Mouse (Mus musculus) lung, postnatal 10 days (tissue): ENCODE results near the gene Bmpr1b.

Experiments
- DNase-seq: peaks from one replicate; pipeline ENCODE4 v3.0.0; 2021

Bmpr1b gene

GRCm38 (mm10) chr3:141984548-141984947, 184.7 kb downstream of the Bmpr1b start:
- DNase-seq: no peak

DNA sequence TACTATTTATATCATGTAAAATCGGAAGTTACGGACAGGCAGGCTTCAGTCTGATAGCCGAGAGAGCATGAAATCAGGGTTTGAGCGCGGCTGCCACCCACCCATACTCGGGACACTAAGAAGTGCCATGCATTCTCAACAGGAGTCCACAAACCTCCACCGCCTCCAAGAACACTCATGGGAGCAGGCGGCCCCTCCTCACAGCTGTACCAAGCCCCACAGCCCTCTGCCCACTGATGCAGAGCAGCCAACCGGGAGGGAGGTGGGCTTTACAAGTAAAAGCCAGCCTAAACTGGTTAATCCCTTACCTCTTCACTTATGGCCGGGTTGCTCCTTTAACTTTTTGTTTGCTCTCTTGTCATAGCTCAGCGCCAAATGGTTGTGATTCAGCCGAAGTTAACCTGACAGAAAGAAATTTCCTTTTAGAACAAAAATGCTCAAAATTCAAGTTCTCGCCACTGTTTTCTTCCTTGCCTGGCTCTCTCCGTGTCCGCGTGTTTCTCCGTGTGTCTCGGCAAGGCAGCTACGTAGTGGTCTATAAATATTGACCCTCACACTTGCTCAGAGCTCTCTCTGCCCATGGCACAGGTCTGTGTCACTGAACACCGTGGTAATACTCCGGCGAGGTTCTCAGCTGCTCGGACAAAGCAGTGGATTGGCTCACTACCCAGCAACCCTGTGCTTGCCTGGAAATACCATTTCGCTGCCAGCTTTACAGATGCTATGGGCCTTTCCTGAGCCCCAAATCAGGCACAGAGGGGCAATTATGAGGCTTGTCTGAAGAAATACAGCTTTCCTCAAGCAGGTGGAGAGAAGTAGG, 187.4 kb downstream of the Bmpr1b start:
- DNase-seq: no peak

- DNase-seq: no peak
These were observed 203.0 kb downstream of the Bmpr1b start for GRCm38 (mm10) chr3:141966244-141966643.

DNA sequence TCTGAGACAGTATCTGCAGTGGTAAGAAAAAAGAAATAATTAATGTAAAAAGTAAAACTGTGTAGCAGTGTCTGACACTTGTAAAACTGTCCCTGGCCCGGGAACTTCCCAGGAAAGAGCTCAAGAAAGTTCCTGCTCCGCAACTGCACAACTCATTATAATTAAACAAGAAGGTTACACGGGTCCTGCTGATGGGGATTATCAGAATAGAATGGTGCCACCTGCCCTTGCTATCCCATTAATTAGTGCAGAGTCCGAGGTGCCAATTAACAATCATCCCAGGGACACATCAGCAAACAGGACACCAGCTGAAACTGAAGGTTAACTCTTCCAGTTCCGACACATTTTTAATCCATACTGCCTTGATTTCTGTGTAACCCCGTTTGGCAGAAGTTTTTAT, 216.3 kb downstream of the Bmpr1b start:
- no peak for DNase-seq

- DNase-seq: no peak
These were observed 218.6 kb downstream of the Bmpr1b start for GRCm38 (mm10) chr3:141950642-141951041.

DNA sequence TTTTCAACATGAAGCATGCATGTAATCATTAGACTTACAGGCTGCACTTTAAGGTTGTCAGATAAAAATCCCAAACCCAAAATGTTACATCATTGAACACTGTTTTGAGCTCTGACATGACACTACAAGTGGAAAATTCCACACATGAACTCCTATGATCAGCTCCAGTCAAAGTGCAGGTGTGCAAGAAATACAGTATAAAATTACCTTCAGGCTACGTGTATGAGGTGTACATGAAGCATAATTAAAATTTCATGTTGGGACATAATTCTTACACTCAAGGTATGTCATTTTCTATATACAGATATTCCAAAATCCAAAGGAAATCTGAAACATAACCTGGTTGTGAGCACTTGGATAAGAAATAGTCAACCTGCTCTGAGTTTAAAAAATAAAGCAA, 220.7 kb downstream of the Bmpr1b start:
- no peak for DNase-seq

- no peak for DNase-seq
These were observed 221.1 kb downstream of the Bmpr1b start for GRCm38 (mm10) chr3:141948096-141948495.

- no peak for DNase-seq
These were observed 222.4 kb downstream of the Bmpr1b start for GRCm38 (mm10) chr3:141946846-141947245.

GRCm38 (mm10) chr3:141943317-141943742, 225.9 kb downstream of the Bmpr1b start:
- no peak for DNase-seq

DNA sequence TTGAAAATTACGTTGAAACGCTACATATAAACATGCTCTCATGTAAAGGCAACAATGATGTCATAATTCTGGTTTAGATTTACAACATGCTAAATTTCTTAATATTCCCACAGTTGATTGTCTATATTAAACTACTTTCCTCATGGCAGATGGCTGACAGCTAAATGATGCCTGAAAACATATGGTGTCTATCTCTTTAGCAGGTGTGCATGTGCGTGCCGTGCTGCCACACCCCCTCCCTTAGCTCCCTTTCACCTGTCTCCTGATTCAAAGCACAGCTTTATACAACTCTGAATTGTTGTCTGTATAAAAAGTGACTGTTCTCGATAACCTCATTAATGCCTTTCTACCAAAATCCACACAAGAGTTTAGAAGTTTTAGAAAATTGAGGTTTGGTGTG, 229.0 kb downstream of the Bmpr1b start:
- DNase-seq: no peak

DNA sequence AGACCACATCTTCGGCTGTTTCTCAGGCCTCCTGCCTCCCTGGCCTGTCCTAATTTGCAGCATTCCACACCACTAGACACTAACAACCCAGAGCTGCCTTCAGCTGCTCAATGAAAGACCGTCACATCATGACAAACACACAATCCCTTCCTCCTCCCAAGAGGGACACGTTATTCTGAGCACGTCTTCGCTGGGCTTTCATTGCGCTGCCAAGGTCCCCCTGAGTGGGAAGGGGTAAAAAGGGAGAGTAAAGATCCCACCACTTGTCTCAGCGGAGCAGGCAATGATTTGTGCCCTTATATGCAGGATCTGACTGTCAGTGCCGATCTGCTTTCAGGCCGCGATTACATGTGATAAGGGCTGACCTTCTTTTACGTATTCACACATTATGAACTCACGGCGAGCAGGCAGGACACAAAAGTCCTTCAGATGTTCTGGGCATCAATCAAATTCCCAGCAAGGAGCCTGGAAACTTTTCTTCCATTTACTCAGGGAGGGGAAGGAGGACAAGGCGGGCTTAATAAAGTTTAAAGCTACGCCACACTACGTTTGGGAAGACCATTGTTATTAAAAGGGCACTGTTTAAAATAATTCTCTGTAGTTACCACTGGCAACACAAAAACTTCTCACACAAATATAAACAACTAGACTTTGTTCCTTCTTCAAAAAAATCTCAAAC, 232.5 kb downstream of the Bmpr1b start:
- no peak for DNase-seq

DNA sequence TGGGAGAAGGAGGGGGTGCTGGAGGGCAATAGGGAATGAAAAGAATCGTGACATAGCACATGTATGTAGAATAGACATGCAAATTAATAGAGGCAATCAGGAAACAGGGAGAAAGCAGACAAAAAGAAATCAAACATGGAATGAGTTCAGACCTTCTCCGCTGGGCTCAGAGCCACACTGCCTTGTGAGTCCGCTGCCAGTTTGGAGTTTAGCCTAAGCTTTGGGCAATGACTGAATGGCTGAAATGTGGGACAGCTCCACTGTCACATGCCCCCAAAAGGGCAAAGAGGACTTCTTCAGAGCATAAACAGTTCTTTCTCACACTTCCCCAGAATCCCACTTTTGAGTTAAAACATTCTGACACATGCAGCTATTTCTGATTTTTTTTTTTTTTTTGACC, 236.3 kb downstream of the Bmpr1b start:
- DNase-seq: peak; percentile 64

GRCm38 (mm10) chr3:141931372-141932092, 237.7 kb downstream of the Bmpr1b start:
- peak; percentile 23 for DNase-seq

DNA sequence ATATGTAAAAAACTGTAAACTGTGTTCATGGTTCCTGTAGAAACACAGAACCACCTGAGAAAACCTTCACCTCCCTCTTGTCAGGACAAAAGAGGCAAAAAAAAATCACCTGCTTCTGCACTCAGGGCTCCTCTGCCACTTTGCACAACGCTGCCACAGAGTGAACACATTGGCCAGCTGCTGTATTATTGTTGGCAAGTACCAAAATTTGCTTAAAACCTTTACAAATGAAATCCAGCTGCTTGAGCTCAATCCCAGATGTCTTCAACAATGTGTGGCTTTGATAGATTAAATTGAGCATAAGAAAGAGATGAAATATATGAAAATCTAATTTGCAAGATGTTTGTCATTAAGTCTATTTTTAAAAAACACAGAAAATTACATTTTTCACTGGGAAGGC, 245.8 kb downstream of the Bmpr1b start:
- no peak for DNase-seq

GRCm38 (mm10) chr3:141921161-141921560, 248.1 kb downstream of the Bmpr1b start:
- no peak for DNase-seq

- no peak for DNase-seq
These were observed 249.6 kb downstream of the Bmpr1b start for GRCm38 (mm10) chr3:141919661-141920060.

- DNase-seq: no peak
These were observed 252.1 kb downstream of the Bmpr1b start for GRCm38 (mm10) chr3:141917166-141917565.

- no peak for DNase-seq
These were observed 253.2 kb downstream of the Bmpr1b start for GRCm38 (mm10) chr3:141915995-141916394.

GRCm38 (mm10) chr3:141914588-141914987, 254.6 kb downstream of the Bmpr1b start:
- DNase-seq: no peak

DNA sequence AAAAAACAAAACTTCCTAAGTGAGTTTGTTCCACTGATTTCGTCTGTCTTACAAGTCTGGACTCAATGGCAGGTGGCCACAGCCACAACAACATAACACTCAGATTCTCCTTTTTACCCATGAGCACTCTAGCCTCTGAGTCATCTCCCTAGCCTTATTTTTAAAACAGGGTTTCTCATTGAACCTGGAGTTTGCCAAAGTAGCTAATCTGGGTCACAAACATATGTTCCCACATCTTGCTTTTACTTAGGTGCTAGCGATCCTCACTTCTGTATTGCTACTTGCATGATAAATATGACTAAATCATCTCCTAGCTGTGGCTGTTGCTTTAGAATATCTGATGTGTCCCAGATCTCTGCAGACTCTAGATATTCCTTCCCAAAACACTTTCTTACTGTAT, 260.1 kb downstream of the Bmpr1b start:
- DNase-seq: no peak

DNA sequence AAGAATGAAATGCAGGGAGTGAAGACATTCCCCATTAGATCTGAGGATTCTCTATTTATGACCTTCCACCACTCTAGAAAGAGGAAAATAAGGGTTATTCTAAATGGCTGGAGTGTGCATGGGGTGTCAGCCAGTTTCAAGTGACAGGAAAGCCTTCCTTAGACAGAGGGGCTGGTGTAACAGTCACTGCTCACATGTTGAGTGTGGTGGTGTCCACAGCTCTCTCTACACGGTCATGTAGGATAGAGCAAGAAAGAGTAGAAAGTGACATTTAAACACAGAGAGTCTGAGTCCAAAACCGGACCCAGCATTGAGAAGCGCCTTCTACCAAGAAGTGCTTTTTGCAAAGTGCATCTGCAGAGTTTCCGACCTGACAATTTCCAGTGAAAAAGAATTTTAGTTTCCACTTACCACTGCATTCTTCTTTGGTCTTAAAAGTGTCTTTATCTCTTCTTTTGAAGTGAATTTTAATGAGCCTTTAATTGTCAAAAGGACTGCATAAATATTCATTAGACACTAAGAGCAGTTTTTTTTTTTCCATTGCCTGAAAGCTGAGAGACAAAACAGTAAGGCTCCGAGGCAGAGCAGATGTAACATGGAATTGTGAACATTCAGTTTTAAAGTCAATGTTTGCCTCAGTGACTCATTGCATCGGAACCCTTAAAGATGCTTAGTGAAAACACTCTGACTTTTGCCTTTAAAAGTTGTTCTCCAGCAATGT, 263.2 kb downstream of the Bmpr1b start:
- no peak for DNase-seq

- DNase-seq: no peak
These were observed 268.9 kb downstream of the Bmpr1b start for GRCm38 (mm10) chr3:141900361-141900760.

DNA sequence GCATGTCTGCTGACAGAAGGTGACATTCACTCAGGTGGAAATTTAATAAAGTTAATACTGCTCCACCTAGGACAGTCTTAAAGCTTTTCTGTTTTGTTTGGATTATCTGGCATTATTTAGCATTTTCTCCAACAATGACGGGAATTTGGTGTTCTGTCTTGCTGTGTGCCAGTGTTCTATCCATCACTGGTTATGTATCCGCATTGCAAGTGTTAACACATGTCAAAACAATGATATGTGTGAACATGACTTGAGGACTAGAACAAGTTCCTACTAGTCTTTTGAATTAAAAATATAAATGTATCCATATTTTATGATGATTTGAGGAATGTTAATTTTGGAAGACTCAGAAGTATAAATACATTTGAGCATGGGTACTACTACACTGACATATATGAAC, 269.7 kb downstream of the Bmpr1b start:
- no peak for DNase-seq
